Mouse (Mus musculus) c-Kit-negative CD71-positive TER-119-positive erythroid progenitor cells, embryonic 14.5 days (primary cell): Measurements from ENCODE around the gene Vti1a.

Source experiments
- DNase-seq: peaks from one replicate; pipeline ENCODE4 v3.0.0-alpha.2; 2013; ENCODE audit warnings: low read depth, low spot score

Vti1a gene

DNA sequence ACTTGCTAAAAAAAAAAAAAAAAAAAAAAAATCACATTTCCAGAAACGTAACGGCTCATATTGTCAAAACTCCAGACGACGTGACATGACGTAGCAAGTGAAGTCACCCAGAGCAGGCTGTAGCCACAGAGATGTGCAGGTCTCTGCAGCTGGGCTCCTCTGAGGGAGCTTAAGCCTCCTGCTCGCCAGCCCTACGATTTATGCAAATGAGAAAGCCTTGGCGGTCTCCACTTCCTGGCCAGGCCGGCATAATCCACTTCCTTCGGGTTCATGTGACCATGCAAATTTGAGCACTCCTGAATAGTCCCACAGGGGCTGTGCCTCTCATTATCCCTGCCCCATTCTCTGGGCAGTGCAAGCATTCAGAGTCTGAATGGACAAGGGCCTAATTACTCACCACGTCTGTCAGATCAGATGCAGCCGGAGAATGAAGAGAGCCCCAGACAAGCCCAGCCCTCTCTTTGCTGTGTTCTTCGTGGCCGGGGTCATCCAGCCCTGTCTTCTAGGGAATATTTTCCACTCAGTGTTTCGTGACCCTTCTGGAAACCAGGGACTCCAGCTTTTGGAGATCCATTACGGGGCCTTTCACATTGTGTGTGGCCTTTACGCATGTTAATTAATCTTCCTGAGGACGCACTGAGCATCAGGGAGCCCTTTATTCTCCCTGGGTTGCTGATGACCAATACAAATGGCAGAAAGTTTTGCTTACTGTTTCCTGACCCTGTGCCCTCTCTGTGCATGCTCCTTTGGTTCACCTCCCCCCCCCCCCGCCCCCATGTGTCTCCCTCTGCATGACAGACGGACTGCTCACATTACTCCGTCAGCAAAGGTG is 240.3 kb downstream of the Vti1a start:
- no peak for DNase-seq

DNA sequence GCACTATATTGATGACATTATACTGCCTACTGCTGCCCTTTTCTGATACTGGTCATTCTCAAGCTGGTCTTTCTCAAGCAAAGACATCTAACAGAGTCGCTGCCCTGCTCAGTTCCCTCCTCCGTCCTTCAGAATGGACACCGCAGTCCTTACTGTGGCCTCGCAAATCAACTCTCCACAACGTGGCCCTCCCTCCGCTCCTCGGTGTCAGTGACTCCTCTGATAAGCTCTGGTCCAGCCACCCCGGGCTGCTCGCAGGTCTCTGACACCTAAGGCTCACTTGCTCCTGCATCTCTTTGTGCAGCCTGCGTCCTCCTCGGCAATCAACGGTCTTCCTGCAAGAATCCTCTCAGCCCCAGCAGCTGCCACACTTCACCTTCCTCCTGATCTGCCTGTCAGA is 243.2 kb downstream of the Vti1a start:
- DNase-seq: no peak

DNA sequence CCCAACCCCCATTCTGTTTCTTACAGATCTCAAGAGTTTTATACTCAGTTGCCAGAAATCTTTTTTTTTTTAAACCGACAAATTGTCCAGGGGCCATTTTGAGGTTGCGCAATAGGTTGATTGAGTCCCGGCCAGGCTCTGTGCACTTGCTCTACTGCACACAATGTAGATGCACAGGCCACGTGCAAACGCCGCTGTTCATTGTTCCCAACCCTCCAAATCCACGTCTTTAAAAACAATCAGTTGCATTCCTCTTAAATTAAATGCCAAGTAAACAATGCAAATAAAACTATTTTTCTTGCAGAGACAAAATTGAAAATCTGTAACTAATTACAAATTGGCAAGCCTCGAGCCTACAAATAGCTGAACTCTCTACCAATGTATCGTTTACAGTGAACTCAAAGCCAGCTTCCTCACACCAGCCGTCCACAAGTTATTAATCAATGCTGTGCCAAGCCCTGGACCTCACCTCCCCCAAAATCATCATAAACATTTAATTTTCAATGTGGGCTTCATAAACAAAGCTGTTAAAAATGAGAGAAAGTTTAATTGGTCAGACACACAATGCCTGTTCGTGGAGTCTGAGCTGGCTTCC is 244.1 kb downstream of the Vti1a start:
- DNase-seq: no peak

DNA sequence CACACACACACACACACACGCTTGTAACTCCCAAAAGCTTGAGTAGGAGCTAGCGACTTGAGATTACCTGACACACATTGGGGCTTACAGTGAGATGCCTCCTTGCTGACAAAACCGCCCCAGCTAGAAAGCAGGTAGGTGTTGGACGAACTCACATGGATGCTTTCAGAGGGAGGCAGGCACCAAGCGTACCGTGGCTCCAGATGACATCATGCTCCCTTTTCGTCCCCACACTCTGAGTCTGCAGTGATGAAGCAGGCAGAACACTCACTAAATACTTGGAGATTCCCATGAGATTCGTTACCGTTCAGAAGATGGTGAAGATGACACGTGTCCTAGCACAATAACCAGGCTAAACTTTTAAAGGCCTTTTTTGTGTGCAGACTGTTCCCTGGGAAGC is 245.4 kb downstream of the Vti1a start:
- no peak for DNase-seq

DNA sequence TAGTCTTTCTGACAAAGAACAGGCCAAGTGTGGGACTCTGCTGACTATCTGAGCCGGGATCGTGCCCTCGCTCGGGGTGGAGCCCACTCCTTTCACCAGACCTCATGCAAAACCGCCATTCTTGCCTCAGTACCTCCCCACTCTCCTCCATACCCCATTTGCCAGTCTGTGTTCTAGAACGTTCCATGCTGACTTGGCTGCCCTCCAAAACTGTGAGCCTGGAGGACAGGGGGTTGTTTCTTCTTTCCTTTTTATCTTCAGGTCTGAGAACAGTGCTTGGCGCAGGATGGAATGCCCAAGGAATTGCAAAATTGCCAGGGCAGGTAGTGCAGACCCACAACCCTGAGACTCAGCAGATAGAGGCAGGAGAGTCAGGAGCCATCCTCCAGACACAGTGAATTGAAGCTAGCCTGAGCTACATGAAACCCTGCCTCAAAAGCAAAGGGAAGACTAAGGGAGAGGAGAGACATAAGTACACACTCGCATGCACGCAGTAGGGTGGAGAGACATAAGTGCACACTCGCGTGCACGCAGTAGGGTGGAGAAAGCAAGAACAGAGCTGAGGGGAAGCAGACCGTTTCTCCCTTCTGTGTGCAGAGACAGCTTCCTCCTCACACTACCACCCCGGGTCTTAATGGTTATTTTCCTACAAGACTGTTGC is 246.5 kb downstream of the Vti1a start:
- DNase-seq: no peak

DNA sequence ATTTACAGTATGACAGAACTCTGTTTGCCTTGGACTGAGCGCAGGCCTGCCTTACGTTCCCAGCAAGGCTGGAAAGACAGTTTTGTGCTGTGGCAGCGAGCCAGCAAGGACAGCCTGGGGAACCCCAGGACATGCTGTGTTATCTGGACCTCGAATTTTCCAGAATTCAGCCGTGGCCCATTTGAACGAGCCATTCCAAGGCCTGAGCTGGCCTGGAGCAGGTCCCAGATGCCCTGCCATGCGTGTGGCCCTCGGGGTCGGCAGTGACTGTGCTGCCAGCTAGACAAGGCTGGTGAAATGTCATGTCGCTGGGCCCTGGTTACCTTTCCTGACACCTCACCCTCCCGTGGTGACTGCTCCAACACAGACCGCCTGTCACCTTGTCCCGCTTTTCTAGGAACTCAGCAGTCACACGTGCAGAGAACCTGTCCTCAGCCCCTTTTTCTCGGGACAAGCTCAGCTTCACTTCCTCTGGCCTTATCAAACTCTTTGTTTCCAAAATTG is 247.1 kb downstream of the Vti1a start:
- DNase-seq: no peak

DNA sequence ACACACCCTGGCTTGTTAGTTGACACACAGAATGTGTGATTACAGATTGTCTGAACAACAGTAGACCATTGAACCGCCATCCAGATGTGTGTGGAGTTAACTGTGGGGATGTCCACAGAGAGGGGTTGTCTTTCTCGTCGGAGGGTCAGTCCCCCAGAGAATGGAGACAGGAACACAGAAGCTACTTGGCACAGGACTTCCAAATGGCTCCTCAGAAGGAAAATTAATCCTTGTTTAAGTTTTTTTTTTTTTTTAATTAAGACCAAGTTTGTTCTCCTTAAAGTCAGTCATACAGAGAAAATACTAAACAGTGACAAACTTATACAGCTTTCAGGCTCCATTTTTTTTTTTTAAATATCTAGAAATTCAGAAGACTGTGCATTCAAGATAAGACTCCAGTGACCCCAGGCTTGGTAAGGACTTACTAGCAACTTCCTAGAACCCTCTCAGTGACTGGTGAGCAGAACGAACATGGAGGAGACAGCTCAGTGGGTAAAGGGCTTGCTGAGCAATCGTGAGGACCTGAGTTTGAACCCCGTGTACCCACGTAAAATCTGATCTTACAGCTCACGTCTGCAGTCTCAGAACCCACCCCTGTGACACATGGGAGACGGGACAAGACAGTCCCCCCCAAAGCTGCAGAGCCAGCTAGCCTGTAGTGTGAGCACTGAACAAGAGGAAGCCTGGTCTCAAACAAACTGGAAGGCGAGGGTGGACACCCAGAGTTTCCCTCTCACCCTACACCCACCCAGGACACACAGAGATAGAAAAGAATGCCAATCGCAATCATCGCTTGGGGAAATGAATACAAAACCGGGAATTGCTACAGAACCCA is 248.2 kb downstream of the Vti1a start:
- DNase-seq: no peak

DNA sequence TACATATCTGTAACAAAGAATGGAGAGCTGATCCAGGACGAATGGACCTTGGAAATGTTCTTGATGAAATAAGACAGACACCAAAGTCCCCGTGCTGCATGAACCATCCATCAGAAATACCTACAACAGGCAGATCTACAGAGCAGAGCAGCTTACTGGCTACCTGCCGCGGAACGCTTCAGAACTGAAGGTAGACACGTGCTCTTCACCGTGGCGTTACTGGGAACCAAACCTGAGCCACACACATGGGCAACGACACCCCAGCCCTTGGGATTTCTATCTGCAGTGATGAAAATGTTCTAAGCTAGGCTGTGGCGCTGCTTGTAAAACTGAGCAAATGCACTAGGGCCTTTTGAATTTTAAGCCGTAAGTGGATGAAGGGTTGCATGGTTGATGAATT is 249.0 kb downstream of the Vti1a start:
- no peak for DNase-seq

DNA sequence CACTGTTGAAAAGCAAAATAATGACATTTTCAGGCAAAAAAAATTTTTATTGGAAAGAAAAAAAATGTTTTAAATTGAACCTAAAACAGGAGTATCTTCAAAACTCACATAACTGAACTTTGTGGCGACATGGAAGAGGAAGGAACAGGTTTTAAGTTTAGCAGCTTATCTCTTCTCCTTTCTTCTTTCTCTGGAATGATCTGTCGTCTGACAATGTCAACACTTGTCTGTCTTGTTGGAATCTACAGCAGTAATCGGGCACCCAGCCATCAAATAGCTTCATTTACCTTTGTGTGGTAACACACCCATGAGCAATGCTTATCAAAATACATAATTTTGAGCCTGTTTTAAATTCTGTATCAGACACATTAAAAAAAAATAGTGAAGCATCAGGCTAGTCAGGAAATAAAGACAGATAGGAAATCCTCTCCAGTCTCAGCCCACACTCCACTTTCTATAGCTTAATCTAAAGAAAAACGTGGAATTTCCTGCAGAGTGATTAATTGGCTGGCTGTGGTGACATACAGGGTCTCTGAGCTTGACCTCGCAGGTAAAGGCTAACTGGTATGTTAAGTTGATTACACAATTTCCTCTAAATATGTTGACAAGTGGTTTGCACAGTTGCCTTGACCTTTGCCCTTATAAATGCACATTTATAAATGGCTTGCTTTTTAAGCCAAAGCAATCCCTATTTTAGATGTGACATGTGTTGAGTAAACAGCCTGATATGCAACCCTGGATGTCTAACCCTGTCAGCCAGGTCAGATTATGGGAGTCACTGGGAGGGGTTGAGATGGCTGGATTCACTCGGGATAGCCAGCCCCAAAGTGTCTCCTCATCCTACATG is 249.7 kb downstream of the Vti1a start:
- DNase-seq: no peak

DNA sequence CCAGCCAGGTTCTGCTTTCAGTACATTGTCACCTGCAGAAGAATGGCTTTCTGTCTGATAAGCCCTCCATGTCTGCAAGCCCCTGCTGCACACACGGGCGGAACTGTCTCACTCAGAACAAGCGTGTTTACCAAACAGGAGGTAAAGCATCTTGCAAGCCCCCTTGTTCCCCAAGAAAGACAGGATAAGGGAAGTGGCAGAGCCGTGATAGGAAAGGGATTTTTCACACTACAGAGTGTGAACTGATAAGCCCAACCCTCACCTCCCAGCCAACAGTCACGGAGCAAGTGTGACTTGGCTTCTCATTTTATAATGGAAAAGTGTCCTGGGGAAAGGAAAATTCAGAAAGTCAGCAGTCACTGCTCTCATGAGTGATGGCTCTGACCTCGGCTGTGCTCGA is 253.0 kb downstream of the Vti1a start:
- DNase-seq: no peak

DNA sequence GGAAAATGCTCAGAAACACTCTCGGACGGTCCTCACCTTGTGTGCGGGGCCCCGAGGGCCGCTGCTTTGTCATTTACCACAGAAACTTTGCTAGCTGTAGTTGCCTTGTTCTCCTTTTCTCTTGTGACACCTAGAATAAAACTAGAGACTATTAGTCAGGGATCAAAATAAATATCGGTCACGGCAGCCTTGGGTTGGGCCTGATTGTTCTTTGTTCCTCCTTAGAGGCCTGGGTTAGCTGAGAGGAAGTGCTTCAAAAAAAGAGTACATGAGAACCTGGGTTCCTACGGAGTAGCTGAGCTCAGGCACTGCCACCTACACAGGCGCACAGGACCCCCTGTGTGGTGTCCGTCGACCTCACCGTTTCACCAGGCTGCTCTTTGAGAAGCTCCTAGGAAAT is 253.8 kb downstream of the Vti1a start:
- no peak for DNase-seq

DNA sequence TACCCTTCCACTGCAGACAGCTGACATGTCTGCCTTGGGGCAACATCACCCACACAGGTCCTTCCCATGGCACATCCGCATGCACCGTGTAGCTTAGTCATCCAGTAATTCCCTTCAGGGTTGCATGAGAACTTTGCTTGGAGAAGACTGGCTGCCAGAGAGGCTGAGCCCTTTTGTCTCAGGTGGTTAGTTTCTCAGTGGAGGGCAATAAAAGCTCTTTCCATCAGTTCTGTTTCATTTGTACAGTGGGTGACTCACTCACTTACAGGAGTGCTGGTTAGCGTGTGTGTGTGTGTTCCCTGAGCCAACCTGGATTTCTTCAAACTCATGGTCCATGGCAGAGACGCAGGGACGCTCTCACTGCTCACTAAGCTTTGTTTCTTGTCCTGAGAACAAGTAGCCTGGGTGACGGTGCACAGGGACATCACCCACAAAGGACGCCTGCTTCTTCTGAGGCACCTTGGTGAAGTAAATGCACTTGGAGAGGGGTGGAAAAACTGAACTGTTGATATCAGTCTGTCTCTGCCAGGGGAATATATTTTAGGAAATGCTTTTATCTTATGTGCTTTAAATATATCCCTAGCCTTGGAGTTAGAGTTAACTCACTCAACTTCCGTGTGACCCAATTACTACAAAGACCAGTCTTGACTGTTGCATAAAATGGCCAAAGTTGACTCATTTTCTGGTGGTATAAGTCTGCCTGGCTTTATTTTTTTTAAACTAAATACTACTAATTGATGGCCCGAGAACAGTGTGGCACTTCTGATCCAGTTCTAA is 254.6 kb downstream of the Vti1a start:
- no peak for DNase-seq

DNA sequence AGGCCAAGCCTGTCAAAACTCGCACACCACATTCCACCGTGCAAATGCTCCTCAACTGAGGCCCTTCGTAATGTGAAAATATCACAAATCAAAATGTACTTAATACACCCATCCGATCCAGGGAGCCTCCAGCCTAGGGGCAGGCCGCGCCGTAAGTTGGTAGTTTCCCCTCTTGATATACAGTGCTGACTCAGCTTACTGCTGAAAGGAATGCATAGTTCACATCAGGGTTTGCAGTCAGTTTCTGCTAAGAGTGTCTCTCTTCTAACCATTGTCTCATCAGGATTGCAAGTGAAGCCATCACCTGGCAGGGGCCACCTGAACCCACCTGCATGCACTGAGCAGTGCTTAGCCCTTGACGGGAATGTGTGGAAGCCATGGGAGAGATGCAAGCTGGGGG is 255.4 kb downstream of the Vti1a start:
- DNase-seq: no peak

DNA sequence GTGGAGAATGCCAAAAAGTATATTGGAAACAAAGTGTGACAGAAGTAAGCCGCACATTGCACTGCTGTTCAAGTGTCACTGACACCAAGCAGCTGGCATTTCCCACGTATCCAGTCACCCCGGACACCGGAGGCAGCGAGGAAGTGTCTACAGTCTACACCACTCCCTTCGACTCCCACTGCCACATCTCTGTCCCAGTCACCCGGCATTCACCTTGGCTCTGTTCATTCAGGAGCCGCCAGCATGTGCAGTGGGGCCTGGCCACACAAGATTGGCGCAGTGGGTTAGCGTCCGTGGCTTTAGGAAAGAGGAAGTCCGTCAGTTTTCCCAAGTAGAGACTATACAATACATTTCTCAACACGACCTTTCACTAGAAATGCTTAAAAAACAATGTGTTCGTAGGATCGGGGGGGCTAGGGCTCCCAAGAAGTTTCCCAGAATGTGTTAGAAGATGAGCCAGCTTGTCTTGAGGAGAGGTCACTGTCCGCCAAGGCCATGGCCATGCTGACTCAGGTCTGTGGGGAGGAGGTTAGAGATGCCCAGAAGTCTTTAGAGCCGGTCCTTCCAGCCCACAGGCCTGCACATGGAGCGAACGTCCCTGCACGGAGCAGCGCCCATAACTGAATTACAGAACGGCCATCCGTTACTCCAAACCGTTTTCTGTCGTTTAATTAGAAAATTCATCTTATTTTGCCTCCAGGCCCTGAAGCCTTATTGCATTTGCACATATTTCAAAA is 261.4 kb downstream of the Vti1a start:
- no peak for DNase-seq

DNA sequence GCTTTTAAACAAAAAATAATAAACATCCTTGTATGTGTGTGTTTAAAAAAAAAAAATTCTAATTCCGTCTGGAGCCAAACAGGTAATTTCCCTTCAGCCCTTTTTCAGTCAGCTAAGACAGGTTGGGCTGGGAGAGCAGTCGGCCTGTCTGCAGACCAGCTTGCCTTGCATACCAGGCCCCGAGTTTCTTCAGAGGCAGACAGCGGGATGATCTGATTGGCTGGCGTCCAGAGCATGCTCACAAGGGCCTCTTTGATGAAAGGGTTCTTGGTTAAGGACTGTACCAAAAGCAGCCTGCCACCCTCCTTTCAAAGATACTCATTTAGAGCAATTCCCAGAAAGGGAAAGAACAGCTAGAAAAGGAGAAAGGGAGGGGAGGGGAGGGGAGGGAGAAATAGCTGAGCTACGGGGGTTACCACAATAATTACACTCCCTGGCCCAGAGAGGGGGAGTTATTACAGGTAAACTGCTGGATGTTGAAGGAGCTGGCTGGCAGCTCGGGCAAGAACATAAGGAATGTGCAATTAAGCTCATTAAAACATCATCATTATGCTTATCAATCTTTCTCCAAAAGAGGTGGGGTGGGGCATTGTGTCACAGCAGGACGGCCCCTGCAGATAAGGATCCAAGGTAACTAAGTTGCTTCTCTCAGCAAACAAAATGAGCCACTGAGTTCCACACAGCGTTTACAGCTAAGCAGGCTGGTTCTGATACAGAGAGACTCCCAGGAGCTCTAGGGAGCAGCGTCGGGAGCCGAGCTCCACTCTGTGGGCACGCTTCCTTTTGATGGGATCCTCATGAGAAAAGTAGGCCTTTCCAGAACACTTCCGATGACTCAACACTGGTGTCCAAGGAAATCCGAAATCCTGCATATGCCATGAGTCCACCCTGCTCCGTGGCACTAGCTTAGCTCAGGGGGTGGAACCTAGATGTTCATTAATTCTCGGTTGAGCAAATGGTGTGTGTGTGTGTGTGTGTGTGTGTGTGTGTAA is 262.3 kb downstream of the Vti1a start:
- DNase-seq: no peak

DNA sequence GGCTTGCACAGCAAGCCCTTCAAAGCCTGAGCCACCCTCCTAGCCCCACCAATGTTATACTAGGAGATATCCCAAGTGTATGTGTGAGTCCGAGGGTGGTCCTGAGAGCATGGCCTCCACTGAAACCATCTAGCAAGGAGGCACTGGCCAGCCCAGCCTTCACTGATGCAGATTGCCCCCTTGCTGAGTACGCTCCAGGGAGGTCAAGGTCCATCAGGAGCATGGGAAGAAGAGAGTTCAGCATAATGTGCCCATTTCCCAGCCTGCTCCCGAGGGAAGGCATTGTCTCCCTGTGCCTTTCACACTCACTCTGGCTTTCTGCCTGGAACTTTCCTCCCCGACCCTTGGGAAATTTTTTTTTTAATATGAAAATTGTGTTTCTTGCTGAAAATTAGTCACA is 263.2 kb downstream of the Vti1a start:
- no peak for DNase-seq

DNA sequence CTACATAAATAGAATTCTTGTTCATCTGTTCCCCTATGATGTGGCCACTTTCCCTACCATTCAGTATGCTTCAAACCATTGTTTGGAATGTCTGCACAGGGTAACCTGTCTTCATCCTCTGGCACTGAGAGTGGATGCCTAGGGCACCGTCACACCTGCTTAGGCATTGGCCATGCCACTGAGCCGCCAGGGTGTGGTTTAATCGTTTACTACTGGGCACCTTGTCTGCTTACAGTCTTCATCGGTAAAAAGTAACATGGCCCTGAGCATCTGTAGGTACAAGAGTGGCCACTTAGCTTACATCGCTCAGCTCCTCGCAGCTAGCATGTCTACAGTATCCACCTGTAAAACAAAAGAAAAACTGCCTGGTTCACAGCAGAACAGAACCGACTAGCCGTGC is 264.1 kb downstream of the Vti1a start:
- no peak for DNase-seq

DNA sequence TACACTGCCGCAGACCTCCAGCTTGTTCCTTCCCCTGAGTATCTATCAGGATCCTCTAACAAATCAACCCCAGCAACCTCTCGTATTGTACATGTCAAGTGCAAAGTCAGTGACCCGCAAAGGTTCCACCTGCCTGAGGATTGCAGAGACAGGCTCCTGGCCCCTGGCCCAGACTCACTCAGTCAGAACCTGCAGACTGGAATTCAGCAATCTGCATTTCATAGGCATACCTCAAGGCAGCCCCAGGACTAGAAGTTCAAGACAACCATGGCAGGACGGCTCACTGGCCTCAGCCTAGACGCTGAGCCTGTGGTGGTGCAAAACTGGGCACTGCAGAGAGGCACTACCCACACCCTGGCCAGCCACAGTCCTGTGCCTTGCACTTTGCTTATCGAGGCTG is 264.6 kb downstream of the Vti1a start:
- no peak for DNase-seq
